Mouse (Mus musculus) heart, adult 2 months (tissue): ENCODE measurements at regions not wholly inside any gene's neighbourhood (a gene's known extent, or its start where the extent isn't known, plus 50 kb on each side); places are given as distances from the start of the nearest gene placed in this dataset.

Source experiments
- CTCF ChIP-seq: fragments of 200-600 bp; IDR thresholded peaks from 2 replicates; pipeline ENCODE4 v1.8.1; 2022; ENCODE audit warnings: antibody characterized with exemption, mild to moderate bottlenecking, moderate library complexity
- EP300 ChIP-seq: fragments of 200-500 bp; IDR thresholded peaks from 2 replicates; pipeline ENCODE4 v1.6.1; 2011; ENCODE audit warnings: low read depth, low read length, control low read depth; ENCODE audit not compliant: insufficient read depth
- POLR2A ChIP-seq: fragments of 200-500 bp; IDR thresholded peaks from 2 replicates; pipeline ENCODE4 v1.6.1; 2011; ENCODE audit warnings: mild to moderate bottlenecking, low read depth, low read length, control low read depth; ENCODE audit not compliant: insufficient read depth

- TF ChIP-seq POLR2A (no peak), CTCF (no peak), EP300 (no peak)
These were observed 280.3 kb upstream of the Nr2f2 start for GRCm38 (mm10) chr7:70646801-70647200.
